Mouse (Mus musculus) heart, postnatal 0 days (tissue): ENCODE measurements at regions not wholly inside any gene's neighbourhood (a gene's known extent, or its start where the extent isn't known, plus 50 kb on each side); places are given as distances from the start of the nearest gene placed in this dataset.

ENCODE experiments used
- ATAC-seq: fragments of 200-750 bp; cut with Nextera tagmentation; 2 replicates; pipeline ENCODE4 v1.8.0; 2017; ENCODE audit warnings: low read depth, moderate number of reproducible peaks, moderate library complexity; ENCODE audit not compliant: insufficient read depth
- DNase-seq: peaks from one replicate; pipeline ENCODE4 v3.0.0-alpha.2; 2016; ENCODE audit warnings: low spot score
- H3K27ac ChIP-seq: fragments of 300-500 bp; sonication (generic); 2 replicates; pipeline ENCODE4 v1.5.1; 2014; ENCODE audit warnings: low read depth, mild to moderate bottlenecking
- H3K27me3 ChIP-seq: fragments of 300-500 bp; sonication (generic); 2 replicates; pipeline ENCODE4 v1.6.1; 2014; ENCODE audit warnings: low read length, mixed read lengths; ENCODE audit not compliant: control insufficient read depth, insufficient read depth
- H3K36me3 ChIP-seq: fragments of 300-500 bp; sonication (generic); replicated peaks from 2 replicates; pipeline ENCODE4 v1.6.1; 2014; ENCODE audit warnings: low read length, mixed read lengths; ENCODE audit not compliant: control insufficient read depth, insufficient read depth
- H3K4me1 ChIP-seq: fragments of 300-500 bp; sonication (generic); 2 replicates; pipeline ENCODE4 v1.6.1; 2014; ENCODE audit warnings: antibody characterized with exemption; ENCODE audit not compliant: control insufficient read depth, insufficient read depth
- H3K4me2 ChIP-seq: fragments of 300-500 bp; sonication (generic); 2 replicates; pipeline ENCODE4 v1.6.1; 2014; ENCODE audit warnings: low read depth, mild to moderate bottlenecking, low read length, moderate library complexity
- H3K4me3 ChIP-seq: fragments of 300-500 bp; sonication (generic); 2 replicates; pipeline ENCODE4 v1.5.1; 2014; ENCODE audit warnings: low read depth, low read length
- H3K9ac ChIP-seq: fragments of 300-500 bp; sonication (generic); replicated peaks from 2 replicates; pipeline ENCODE4 v1.6.1; 2014; ENCODE audit warnings: low read depth, low read length, mixed read lengths
- H3K9me3 ChIP-seq: fragments of 300-500 bp; sonication (generic); replicated peaks from 2 replicates; pipeline ENCODE4 v1.6.1; 2016; ENCODE audit warnings: low read length; ENCODE audit not compliant: control insufficient read depth
- CTCF ChIP-seq: IDR thresholded peaks from 2 replicates; pipeline ENCODE4 v1.5.1; 2016; ENCODE audit warnings: antibody characterized with exemption, control low read depth, low read depth
- EP300 ChIP-seq: IDR thresholded peaks from 2 replicates; pipeline ENCODE4 v1.6.1; 2016; ENCODE audit warnings: antibody characterized with exemption, low read depth
- WGBS: fragments of 180-500 bp; shearing (Covaris S2); extraction: QIAGEN DNeasy Blood & Tissue Kit; methylation state at CpG from one replicate; pipeline ENCODE4 v1.1.7; 2014; 5-methylcytosine and 5-hydroxymethylcytosine counted together

- peak overlapping the region; percentile 46 for H3K9ac ChIP-seq
- peak overlapping the region; percentile 60 for H3K4me3 ChIP-seq
- TF ChIP-seq EP300: no peak
- TF ChIP-seq CTCF: peak; percentile 56
- no peaks in the 10 kb centered on the region for H3K27me3 ChIP-seq
- DNase-seq (peak; percentile 74), ATAC-seq (peak; percentile 80)
- H3K27ac ChIP-seq: peak overlapping the region; percentile 41
- H3K4me1 ChIP-seq: peaks cover 4% of the 10 kb centered on the region; the same call in 1 of the 2 replicates
- H3K4me2 ChIP-seq: peak overlapping the region; percentile 71
- no peaks in the 10 kb centered on the region for H3K9me3 ChIP-seq
- WGBS: 2% methylated on average over 15 of the region's 15 CpGs
- no peaks in the 10 kb centered on the region for H3K36me3 ChIP-seq
These were observed 454.7 kb upstream of the Adgrl2 start for GRCm38 (mm10) chr3:149444854-149445577.

DNA sequence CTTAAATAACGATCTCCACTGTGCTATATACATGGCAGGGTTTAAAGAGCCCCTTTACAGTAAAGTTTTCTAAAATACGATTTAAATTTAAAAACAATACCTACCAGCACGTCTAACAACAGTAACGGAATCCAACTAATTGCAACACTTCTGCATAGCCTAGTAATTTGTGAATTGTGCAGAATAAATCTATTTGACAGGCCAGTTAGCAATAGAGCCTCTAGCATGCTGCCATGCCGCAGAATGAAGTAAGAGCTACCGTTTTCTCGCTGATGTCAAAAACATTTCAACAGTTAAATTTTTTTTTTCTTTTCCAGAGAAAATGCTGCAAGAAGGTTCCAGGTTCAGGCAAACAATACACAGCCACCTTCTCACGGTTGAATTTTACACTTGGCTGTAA lies 454.0 kb upstream of the Adgrl2 start:
- Histone ChIP-seq H3K9ac (peak overlapping the region; percentile 46), H3K9me3 (no peaks in the 10 kb centered on the region), H3K4me1 (peaks cover 4% of the 10 kb centered on the region; the same call in 1 of the 2 replicates), H3K36me3 (no peaks in the 10 kb centered on the region), H3K27me3 (no peaks in the 10 kb centered on the region), H3K4me2 (peak overlapping the region; percentile 71), H3K27ac (0 out of 2 replicates have a peak overlapping the region, but pooled peaks have one; percentile 41), H3K4me3 (peak overlapping the region; percentile 60)
- no peak for TF ChIP-seq CTCF
- TF ChIP-seq EP300: no peak
- no peak for DNase-seq
- 56% methylated on average over 8 of the region's 8 CpGs for WGBS
- ATAC-seq: no peak

GRCm38 (mm10) chr3:149441227-149441626 lies 450.9 kb upstream of the Adgrl2 start:
- ATAC-seq (no peak), DNase-seq (no peak)
- Histone ChIP-seq H3K9ac (no peak overlapping the region), H3K9me3 (no peaks in the 10 kb centered on the region), H3K4me1 (peaks cover 9% of the 10 kb centered on the region; the same call in 1 of the 2 replicates), H3K36me3 (no peaks in the 10 kb centered on the region), H3K4me3 (no peak overlapping the region), H3K4me2 (no peak overlapping the region), H3K27ac (no peak overlapping the region), H3K27me3 (no peaks in the 10 kb centered on the region)
- no peak for TF ChIP-seq CTCF

DNA sequence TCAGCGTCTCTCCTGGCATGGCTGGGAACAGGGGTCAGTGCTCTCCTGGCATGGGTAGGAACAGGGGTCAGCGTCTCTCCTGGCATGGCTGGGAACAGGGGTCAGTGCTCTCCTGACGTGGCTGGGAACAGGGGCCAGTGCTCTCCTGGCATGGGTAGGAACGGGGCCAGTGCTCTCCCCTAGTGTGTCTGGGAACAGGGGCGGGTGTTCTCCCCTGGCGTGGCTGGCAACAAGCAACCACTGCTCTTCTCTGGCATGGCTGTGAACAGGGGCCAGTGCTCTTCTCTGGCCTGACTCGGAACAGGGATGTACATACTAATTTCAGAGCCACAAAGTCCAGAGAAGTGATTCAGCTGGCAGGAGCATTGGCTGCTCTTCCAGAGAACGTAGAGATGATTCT lies 447.4 kb upstream of the Adgrl2 start:
- no peak for DNase-seq
- H3K27me3 ChIP-seq: no peaks in the 10 kb centered on the region
- no peaks in the 10 kb centered on the region for H3K9me3 ChIP-seq
- no peak for ATAC-seq
- no peak overlapping the region for H3K4me2 ChIP-seq
- no peak overlapping the region for H3K9ac ChIP-seq
- no peaks in the 10 kb centered on the region for H3K36me3 ChIP-seq
- TF ChIP-seq CTCF (no peak), EP300 (no peak)
- H3K4me3 ChIP-seq: no peak overlapping the region
- WGBS: 83% methylated on average over 8 of the region's 8 CpGs
- H3K27ac ChIP-seq: no peak overlapping the region
- peaks cover 12% of the 10 kb centered on the region; the same call in 1 of the 2 replicates for H3K4me1 ChIP-seq

DNA sequence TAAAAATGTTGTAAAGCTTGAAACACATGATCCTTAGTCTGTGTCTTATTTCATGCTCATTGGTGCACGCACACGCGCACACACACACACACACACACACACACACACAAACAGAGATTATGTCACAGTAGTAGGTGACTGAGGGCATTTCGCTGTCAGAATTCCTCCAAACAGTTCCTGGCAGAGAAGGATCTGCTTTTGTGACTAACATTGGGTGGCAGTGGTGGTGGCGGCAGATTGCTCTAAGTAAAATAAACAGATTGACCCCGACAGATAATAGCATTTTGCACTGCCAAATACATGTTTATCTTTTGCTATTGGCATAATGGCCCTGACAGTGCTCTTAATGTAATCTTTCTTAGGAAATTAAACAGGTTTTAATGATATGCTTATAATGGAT lies 446.6 kb upstream of the Adgrl2 start:
- no peak overlapping the region for H3K4me3 ChIP-seq
- peaks cover 12% of the 10 kb centered on the region; the same call in 1 of the 2 replicates for H3K4me1 ChIP-seq
- H3K27ac ChIP-seq: no peak overlapping the region
- 68% methylated on average over 6 of the region's 6 CpGs for WGBS
- H3K36me3 ChIP-seq: no peaks in the 10 kb centered on the region
- H3K4me2 ChIP-seq: no peak overlapping the region
- no peaks in the 10 kb centered on the region for H3K9me3 ChIP-seq
- no peak for TF ChIP-seq EP300
- TF ChIP-seq CTCF: no peak
- no peak overlapping the region for H3K9ac ChIP-seq
- DNase-seq (no peak), ATAC-seq (no peak)
- H3K27me3 ChIP-seq: no peaks in the 10 kb centered on the region

DNA sequence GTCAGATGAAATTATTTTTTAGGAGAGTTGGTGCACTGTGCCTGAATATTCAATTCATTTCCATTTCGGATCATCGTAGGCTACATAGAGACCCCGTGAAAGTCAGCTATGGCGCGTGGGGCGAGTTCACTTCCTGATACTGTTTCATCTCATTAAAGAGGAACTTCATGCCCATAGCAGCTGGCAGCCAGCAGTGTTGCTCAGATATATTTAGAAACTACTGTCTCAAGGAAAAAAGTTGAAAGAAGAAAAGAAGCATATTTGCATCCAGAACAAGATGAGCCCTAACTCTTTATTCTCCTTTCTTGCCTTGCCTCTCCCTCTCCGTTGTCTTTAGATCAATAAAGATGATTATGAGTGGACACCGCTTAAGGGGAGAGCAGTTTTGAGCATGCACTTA lies 446.1 kb upstream of the Adgrl2 start:
- no peaks in the 10 kb centered on the region for H3K27me3 ChIP-seq
- H3K4me3 ChIP-seq: no peak overlapping the region
- H3K27ac ChIP-seq: no peak overlapping the region
- no peak overlapping the region for H3K9ac ChIP-seq
- no peaks in the 10 kb centered on the region for H3K9me3 ChIP-seq
- WGBS: 72% methylated on average over 8 of the region's 8 CpGs
- no peak for ATAC-seq
- no peaks in the 10 kb centered on the region for H3K36me3 ChIP-seq
- no peak overlapping the region for H3K4me2 ChIP-seq
- TF ChIP-seq CTCF: no peak
- no peak for TF ChIP-seq EP300
- no peak for DNase-seq
- peaks cover 12% of the 10 kb centered on the region; the same call in 1 of the 2 replicates for H3K4me1 ChIP-seq
